Mouse (Mus musculus): ENCODE data around the gene Kcnip4. TPM values are rescaled to one million over a fixed set of nuclear protein-coding genes. Genes with fewer than 3 reads are reported as not detected.
A peak's percentile ranks its signal among the peaks of the same experiment; 100 is the strongest.

The Kcnip4 gene
- polyA plus RNA-seq, 1 experiment from 2014 or later: 0.66 TPM

DNA sequence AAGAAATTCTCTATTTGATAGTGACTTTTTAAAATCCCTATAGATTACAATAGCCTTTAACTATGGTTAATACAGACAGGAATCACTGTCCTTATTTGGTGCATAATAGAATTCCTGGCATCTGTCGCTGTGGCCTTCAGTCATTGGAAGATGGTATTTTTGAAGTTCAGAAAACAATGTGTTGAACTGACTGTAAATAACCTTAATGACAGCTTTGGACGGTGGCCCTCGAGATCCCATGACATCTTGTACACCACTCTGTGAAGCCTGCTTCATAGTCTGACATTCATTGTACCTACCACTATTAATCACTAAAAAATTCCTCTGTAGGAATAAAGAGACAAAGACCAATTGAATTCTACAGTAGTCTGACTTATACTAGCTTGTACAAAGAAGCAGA, 430.4 kb downstream of the Kcnip4 start:
- Histone ChIP-seq H3K4me1 (ENCODE audit: control insufficient read depth, insufficient read depth, low read length) (no peaks in the 10 kb centered on the region), H3K9me3 (replicated peaks; ENCODE audit: control insufficient read depth, low read length) (no peaks in the 10 kb centered on the region), H3K27me3 (ENCODE audit: control insufficient read depth, insufficient read depth, low read length) (no peaks in the 10 kb centered on the region), H3K4me3 (ENCODE audit: low read length) (no peak overlapping the region), H3K4me2 (ENCODE audit: low read depth, low read length) (no peak overlapping the region), H3K9ac (ENCODE audit: low read length) (no peak overlapping the region), H3K27ac (ENCODE audit: low read length) (no peak overlapping the region), H3K36me3 (ENCODE audit: control insufficient read depth, insufficient read depth) (no peaks in the 10 kb centered on the region)
- no peak for ATAC-seq (replicated peaks; ENCODE audit: extremely low read depth, insufficient read depth, low FRiP score)
- WGBS: 66% methylated on average over 3 of the region's 3 CpGs

DNA sequence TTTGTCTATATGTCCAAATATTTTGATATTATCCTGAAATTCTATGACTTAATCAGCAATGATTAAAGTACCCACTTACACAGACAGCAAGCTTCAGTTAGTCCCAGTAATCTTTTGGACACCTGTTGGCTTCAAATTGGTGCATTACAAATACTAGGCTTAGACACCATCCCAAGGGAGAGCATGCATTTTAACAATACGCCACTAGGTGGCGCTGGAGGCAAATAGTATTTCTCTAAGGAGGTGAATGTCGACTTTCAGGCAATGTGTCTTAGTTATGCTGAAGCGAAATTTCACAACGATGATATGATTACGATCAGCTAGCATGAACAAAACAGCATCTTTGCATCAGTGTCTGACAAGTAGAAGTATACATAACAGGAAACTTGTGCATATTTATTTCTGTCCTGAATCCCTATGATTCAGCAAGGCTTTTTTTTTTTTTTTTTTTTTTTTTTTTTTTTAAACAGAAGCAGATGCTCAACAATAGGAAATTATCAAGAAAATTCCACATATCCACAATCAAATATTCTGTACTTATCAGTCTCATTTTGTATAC, 434.5 kb downstream of the Kcnip4 start:
- Histone ChIP-seq H3K4me3 (ENCODE audit: low read length) (no peak overlapping the region), H3K9ac (ENCODE audit: low read length) (no peak overlapping the region), H3K4me1 (ENCODE audit: control insufficient read depth, insufficient read depth, low read length) (no peaks in the 10 kb centered on the region), H3K27me3 (ENCODE audit: control insufficient read depth, insufficient read depth, low read length) (no peaks in the 10 kb centered on the region), H3K9me3 (replicated peaks; ENCODE audit: control insufficient read depth, low read length) (no peaks in the 10 kb centered on the region), H3K4me2 (ENCODE audit: low read depth, low read length) (peak overlapping the region; percentile 29), H3K36me3 (ENCODE audit: control insufficient read depth, insufficient read depth) (no peaks in the 10 kb centered on the region), H3K27ac (ENCODE audit: low read length) (no peak overlapping the region)
- ATAC-seq (replicated peaks; ENCODE audit: extremely low read depth, insufficient read depth, low FRiP score): no peak; the same call in 1 of the 2 replicates
- WGBS: 10% methylated on average over 6 of the region's 6 CpGs

DNA sequence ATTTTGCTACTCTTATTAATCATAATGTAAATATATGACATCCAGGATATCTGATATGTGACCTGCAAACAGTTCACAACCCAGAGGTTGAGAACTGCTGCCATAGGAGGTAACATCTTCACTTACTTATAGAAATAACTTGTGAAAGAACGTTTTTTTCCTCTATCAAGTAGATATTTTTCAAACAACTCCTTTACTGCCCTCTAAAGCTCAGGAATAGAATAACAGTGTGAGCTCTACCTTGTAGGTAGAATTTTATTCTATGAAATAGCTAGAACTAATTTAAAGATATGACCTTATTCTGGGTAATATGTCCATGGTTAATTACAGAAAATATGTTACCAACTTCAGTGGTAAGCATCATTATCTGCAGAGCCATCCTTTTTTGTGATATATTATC, 459.1 kb downstream of the Kcnip4 start:
- 19% methylated on average over 1 of the region's 1 CpGs for WGBS
- no peaks in the 10 kb centered on the region for H3K4me1 ChIP-seq (ENCODE audit: control insufficient read depth, insufficient read depth, low read length)
- H3K36me3 ChIP-seq (ENCODE audit: control insufficient read depth, insufficient read depth): no peaks in the 10 kb centered on the region
- no peak for ATAC-seq (replicated peaks; ENCODE audit: extremely low read depth, insufficient read depth, low FRiP score)
- no peak overlapping the region for H3K4me3 ChIP-seq (ENCODE audit: low read length)
- H3K4me2 ChIP-seq (ENCODE audit: low read depth, low read length): no peak overlapping the region
- no peaks in the 10 kb centered on the region for H3K9me3 ChIP-seq (replicated peaks; ENCODE audit: control insufficient read depth, low read length)
- H3K9ac ChIP-seq (ENCODE audit: low read length): no peak overlapping the region
- no peaks in the 10 kb centered on the region for H3K27me3 ChIP-seq (ENCODE audit: control insufficient read depth, insufficient read depth, low read length)
- H3K27ac ChIP-seq (ENCODE audit: low read length): no peak overlapping the region

DNA sequence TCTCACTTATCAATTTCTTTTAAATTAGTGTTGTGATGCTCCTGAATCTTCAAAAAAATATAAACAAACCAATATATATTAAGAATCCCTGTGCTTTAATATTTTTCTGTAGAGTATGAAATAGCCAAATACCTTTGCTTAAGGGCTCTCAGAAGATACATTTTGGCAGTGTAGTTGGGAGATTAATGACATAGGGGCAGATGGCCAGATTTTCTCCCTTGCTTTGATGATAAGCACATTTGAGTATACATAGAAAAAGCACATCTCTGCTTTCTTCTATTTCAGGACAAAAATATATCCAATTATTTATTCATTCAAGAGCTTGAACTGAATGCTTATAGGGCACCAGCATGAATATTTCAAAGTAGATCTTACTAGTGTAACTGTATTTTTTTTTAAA, 465.8 kb downstream of the Kcnip4 start:
- no peaks in the 10 kb centered on the region for H3K27me3 ChIP-seq (ENCODE audit: control insufficient read depth, insufficient read depth, low read length)
- H3K9me3 ChIP-seq (replicated peaks; ENCODE audit: control insufficient read depth, low read length): no peaks in the 10 kb centered on the region
- no peak overlapping the region for H3K4me2 ChIP-seq (ENCODE audit: low read depth, low read length)
- H3K4me3 ChIP-seq (ENCODE audit: low read length): no peak overlapping the region
- ATAC-seq (replicated peaks; ENCODE audit: extremely low read depth, insufficient read depth, low FRiP score): no peak
- no peak overlapping the region for H3K9ac ChIP-seq (ENCODE audit: low read length)
- H3K36me3 ChIP-seq (ENCODE audit: control insufficient read depth, insufficient read depth): no peaks in the 10 kb centered on the region
- no peaks in the 10 kb centered on the region for H3K4me1 ChIP-seq (ENCODE audit: control insufficient read depth, insufficient read depth, low read length)
- no peak overlapping the region for H3K27ac ChIP-seq (ENCODE audit: low read length)

DNA sequence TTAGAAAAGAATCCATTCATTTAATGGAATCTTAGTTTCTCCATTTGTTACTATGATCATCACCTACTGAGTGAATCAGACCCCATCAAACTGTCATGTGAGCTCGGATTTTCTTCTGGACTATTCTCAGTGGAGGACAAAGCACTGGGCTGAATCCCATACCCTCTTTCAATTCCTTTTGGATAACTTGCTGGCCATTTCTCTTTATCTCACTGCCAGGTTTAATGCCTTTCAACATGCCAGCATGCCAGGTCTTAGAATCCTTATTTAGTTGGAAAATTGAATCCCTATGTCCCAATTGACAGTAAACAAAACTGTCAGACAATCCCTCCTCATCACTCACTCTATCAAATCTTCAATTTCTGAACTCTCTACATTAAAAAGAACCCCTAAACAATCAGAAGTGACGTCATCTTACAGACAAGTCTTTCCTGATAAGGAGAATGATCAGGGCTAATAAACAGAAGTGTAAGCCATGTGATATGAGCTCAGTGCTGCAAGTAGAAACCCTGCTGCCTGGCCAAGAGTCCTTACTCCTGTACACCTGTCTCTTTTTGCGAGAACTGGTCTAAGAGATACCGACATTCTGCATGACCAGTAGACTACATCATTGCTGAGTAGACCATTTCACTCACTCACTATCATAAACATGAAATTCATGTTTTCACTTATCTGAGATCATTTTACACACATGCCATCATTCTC, 466.9 kb downstream of the Kcnip4 start:
- H3K36me3 ChIP-seq (ENCODE audit: control insufficient read depth, insufficient read depth): no peaks in the 10 kb centered on the region
- ATAC-seq (replicated peaks; ENCODE audit: extremely low read depth, insufficient read depth, low FRiP score): no peak

DNA sequence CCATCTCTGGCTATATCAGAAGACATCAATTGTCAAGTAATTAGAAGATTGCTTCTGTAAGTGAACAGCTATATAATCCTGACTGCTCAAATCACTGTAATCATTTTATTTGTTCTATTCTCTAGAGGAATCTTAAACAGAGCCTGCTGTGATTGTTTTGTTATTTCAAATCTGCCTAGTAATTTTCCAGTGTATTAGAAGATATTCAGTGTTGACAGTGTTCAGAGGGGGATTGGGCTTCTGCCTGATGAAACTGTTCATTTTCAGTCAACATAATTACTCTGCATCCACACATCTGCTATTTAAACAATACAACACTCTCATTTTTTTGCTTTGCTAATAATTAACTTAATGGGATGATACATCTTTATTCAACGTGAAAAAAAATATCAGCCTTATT, 476.7 kb downstream of the Kcnip4 start:
- Histone ChIP-seq H3K4me3 (ENCODE audit: low read length) (no peak overlapping the region), H3K27ac (ENCODE audit: low read length) (no peak overlapping the region), H3K4me1 (ENCODE audit: control insufficient read depth, insufficient read depth, low read length) (no peaks in the 10 kb centered on the region), H3K27me3 (ENCODE audit: control insufficient read depth, insufficient read depth, low read length) (no peaks in the 10 kb centered on the region), H3K36me3 (ENCODE audit: control insufficient read depth, insufficient read depth) (no peaks in the 10 kb centered on the region), H3K9me3 (replicated peaks; ENCODE audit: control insufficient read depth, low read length) (no peaks in the 10 kb centered on the region), H3K4me2 (ENCODE audit: low read depth, low read length) (no peak overlapping the region), H3K9ac (ENCODE audit: low read length) (no peak overlapping the region)
- no peak for ATAC-seq (replicated peaks; ENCODE audit: extremely low read depth, insufficient read depth, low FRiP score)
- WGBS: 69% methylated on average over 1 of the region's 1 CpGs

More for the DNA sequence above, 466.9 kb downstream of the Kcnip4 start:
- Histone ChIP-seq H3K27me3 (ENCODE audit: control insufficient read depth, insufficient read depth, low read length) (no peaks in the 10 kb centered on the region), H3K9ac (ENCODE audit: low read length) (no peak overlapping the region), H3K9me3 (replicated peaks; ENCODE audit: control insufficient read depth, low read length) (no peaks in the 10 kb centered on the region), H3K27ac (ENCODE audit: low read length) (no peak overlapping the region), H3K4me1 (ENCODE audit: control insufficient read depth, insufficient read depth, low read length) (no peaks in the 10 kb centered on the region), H3K4me3 (ENCODE audit: low read length) (no peak overlapping the region), H3K4me2 (ENCODE audit: low read depth, low read length) (no peak overlapping the region)
- 60% methylated on average over 4 of the region's 4 CpGs for WGBS

DNA sequence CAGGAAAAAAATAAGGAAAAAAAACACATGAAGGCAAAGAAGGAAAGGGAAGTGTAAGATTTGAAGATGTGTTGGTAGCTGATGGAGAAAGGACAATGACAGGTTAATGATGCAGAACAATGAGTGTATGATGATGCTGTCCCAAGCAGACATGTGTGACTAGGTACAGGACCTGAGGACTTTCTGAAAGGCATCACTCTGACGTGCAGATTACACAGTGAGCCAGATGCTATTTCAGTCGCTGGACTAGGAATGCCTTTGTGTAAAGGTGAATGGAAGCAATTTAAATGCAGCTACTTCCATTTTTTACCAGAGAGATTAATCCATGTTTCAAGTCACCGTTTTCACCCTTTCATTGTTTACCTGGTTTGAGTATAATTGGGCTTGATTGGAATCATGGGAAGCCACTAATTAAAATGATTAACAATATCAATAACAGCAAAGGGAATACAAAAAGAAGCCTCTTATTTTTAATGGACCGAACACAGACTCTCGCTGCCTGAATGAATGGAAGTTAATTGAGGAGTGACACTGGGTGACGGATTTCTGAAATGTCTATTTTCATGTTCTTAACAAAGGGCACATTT, 483.4 kb downstream of the Kcnip4 start:
- H3K4me3 ChIP-seq (ENCODE audit: low read length): no peak overlapping the region
- no peak for ATAC-seq (replicated peaks; ENCODE audit: extremely low read depth, insufficient read depth, low FRiP score)
- H3K4me1 ChIP-seq (ENCODE audit: control insufficient read depth, insufficient read depth, low read length): no peaks in the 10 kb centered on the region
- 61% methylated on average over 6 of the region's 6 CpGs for WGBS
- H3K27ac ChIP-seq (ENCODE audit: low read length): no peak overlapping the region
- H3K4me2 ChIP-seq (ENCODE audit: low read depth, low read length): no peak overlapping the region
- H3K36me3 ChIP-seq (ENCODE audit: control insufficient read depth, insufficient read depth): no peaks in the 10 kb centered on the region
- H3K27me3 ChIP-seq (ENCODE audit: control insufficient read depth, insufficient read depth, low read length): no peaks in the 10 kb centered on the region
- no peaks in the 10 kb centered on the region for H3K9me3 ChIP-seq (replicated peaks; ENCODE audit: control insufficient read depth, low read length)
- no peak overlapping the region for H3K9ac ChIP-seq (ENCODE audit: low read length)

DNA sequence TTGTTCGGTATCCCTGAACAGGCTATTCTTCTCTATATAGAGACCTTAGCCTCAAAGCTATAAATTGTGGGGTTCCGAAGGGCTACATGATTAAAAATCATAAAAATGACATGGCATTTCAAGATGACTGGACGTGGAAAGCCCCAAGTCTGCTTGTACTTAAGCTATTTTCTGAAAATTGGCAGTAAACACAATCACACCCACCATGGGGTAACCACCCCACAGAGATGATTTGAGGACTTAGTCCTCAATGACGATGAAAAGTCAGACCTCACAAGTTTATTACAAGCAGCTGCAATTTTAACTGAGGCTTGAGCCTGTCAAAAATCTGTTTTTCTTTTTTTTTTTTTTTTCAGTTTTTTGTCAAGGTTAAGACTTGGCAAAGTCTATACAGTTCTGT, 527.3 kb downstream of the Kcnip4 start:
- Histone ChIP-seq H3K27me3 (ENCODE audit: control insufficient read depth, insufficient read depth, low read length) (no peaks in the 10 kb centered on the region), H3K4me2 (ENCODE audit: low read depth, low read length) (no peak overlapping the region), H3K4me3 (ENCODE audit: low read length) (no peak overlapping the region), H3K9me3 (replicated peaks; ENCODE audit: control insufficient read depth, low read length) (no peaks in the 10 kb centered on the region), H3K9ac (ENCODE audit: low read length) (no peak overlapping the region), H3K4me1 (ENCODE audit: control insufficient read depth, insufficient read depth, low read length) (no peaks in the 10 kb centered on the region), H3K36me3 (ENCODE audit: control insufficient read depth, insufficient read depth) (no peaks in the 10 kb centered on the region), H3K27ac (ENCODE audit: low read length) (no peak overlapping the region)
- no peak for ATAC-seq (replicated peaks; ENCODE audit: extremely low read depth, insufficient read depth, low FRiP score)
- WGBS: 73% methylated on average over 4 of the region's 4 CpGs

DNA sequence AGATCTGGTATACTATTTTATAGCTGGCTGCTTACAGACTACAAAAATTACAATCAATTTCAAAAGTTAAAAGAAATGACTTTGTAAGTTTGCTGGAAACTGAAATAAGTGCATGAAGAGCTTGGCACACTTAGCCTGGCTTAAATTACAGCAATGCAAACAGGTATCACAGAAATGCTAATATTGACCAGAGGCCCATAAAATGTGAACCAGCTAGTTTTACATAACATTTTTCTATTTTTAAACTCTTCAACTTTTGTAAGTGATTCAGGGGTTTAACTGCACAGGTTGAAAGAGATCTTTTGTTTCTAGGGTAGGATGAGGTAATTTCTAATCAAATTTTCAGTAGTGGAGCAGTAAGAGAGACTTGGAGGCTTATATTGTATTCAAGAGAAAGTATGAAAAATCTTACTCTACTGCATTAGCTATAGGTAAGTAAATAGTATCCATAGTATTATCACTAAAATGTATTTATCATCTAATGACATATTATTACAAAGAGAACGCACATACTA, 535.5 kb downstream of the Kcnip4 start:
- Histone ChIP-seq H3K9ac (ENCODE audit: low read length) (no peak overlapping the region), H3K27ac (ENCODE audit: low read length) (no peak overlapping the region), H3K9me3 (replicated peaks; ENCODE audit: control insufficient read depth, low read length) (no peaks in the 10 kb centered on the region), H3K4me1 (ENCODE audit: control insufficient read depth, insufficient read depth, low read length) (no peaks in the 10 kb centered on the region), H3K4me3 (ENCODE audit: low read length) (no peak overlapping the region), H3K36me3 (ENCODE audit: control insufficient read depth, insufficient read depth) (no peaks in the 10 kb centered on the region), H3K4me2 (ENCODE audit: low read depth, low read length) (no peak overlapping the region), H3K27me3 (ENCODE audit: control insufficient read depth, insufficient read depth, low read length) (no peaks in the 10 kb centered on the region)
- no peak for ATAC-seq (replicated peaks; ENCODE audit: extremely low read depth, insufficient read depth, low FRiP score)
- 74% methylated on average over 1 of the region's 1 CpGs for WGBS
